Mouse (Mus musculus) bone marrow, adult 2 months (tissue): ENCODE results near the gene Galp. TPM values are rescaled to one million over a fixed set of nuclear protein-coding genes. Genes with fewer than 3 reads are reported as not detected.

ENCODE experiments used
- H3K27ac ChIP-seq: fragments of 200-500 bp; 2 replicates; pipeline ENCODE4 v1.5.1; 2012; ENCODE audit warnings: low read depth, mild to moderate bottlenecking, control low read depth, inconsistent platforms, low read length; ENCODE audit not compliant: control insufficient read depth, poor library complexity, insufficient read depth
- H3K4me1 ChIP-seq: fragments of 200-500 bp; 2 replicates; pipeline ENCODE4 v1.6.1; 2011; ENCODE audit warnings: low read length; ENCODE audit not compliant: control insufficient read depth, insufficient read depth
- H3K4me3 ChIP-seq: fragments of 200-500 bp; replicated peaks from 2 replicates; pipeline ENCODE3; 2011; ENCODE audit warnings: mild to moderate bottlenecking, low read depth, low read length, control low read depth; ENCODE audit not compliant: control insufficient read depth
- CTCF ChIP-seq: fragments of 200-500 bp; IDR thresholded peaks from 2 replicates; pipeline ENCODE4 v1.5.1; 2011; ENCODE audit warnings: low read length, control low read depth; ENCODE audit not compliant: control insufficient read depth, insufficient read depth
- POLR2A ChIP-seq: fragments of 200-500 bp; IDR thresholded peaks from 2 replicates; pipeline ENCODE4 v1.6.1; 2011; ENCODE audit warnings: low read depth, mild to moderate bottlenecking, control low read depth, low read length, borderline replicate concordance; ENCODE audit not compliant: control insufficient read depth
- whole genome bisulfite sequencing: fragments of 180-500 bp; shearing (Covaris S2); methylation state at CpG from one replicate; pipeline ENCODE4 v1.1.7; 2018; 5-methylcytosine and 5-hydroxymethylcytosine counted together
- polyA plus RNA-seq: library from polyadenylated mRNA; stranded (reverse); fragments of >200 nt; gene quantifications from 2 replicates; pipeline ENCODE4 v1.2.4, GENCODE M21; 2011; ENCODE audit warnings: low replicate concordance; ENCODE audit not compliant: missing spikeins, insufficient read depth, insufficient read length

Galp gene
- polyA plus RNA-seq = not detected in 2 replicates

DNA sequence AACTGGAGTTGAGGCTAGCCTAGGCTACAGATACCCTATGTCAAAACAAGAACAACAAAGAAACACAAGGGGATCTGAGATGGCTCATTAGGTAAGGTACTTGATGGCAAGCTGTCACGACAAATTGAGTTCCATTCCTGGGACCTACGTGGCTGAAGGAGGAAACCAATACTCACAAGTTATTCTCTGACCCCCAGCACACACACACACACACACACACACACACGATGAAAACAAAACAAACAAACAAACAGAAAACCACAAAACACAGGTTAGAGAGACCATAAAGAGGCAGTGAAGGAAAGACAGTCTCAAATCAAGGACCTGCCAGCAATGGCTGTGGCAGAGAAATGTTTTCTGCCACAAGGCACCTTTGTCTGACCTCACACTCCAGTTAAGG is at the start of gene Galp:
TSS of gene Galp (plus strand) at position 301 of the 400 bp plus-strand sequence.
- Histone ChIP-seq H3K4me1 (no peaks in the 10 kb centered on the region), H3K27ac (no peak within 1 kb of the TSS), H3K4me3 (no peak within 1 kb of the TSS)
- TF ChIP-seq CTCF = no peak
- TF ChIP-seq POLR2A = no peak
- WGBS = 58% methylated on average over 3 of the region's 3 CpGs

- peaks cover 11% of the 10 kb centered on the region for H3K4me1 ChIP-seq
- no peak overlapping the region for H3K27ac ChIP-seq
- no peak for TF ChIP-seq CTCF
- no peak for TF ChIP-seq POLR2A
- WGBS = 66% methylated on average over 5 of the region's 5 CpGs
- H3K4me3 ChIP-seq = no peak overlapping the region
Measured at GRCm38 (mm10) chr7:6147688-6148087, 49.2 kb upstream of the Galp start.

GRCm38 (mm10) chr7:6151266-6151665 is 45.6 kb upstream of the Galp start:
- TF ChIP-seq POLR2A = no peak
- TF ChIP-seq CTCF = no peak
- no peak overlapping the region for H3K27ac ChIP-seq
- H3K4me1 ChIP-seq = peaks cover 11% of the 10 kb centered on the region
- no peak overlapping the region for H3K4me3 ChIP-seq
- 72% methylated on average over 1 of the region's 1 CpGs for WGBS

- no peak for TF ChIP-seq CTCF
- TF ChIP-seq POLR2A = no peak
- WGBS = 76% methylated on average over 3 of the region's 3 CpGs
- H3K4me3 ChIP-seq = no peak overlapping the region
- no peak overlapping the region for H3K27ac ChIP-seq
- peaks cover 11% of the 10 kb centered on the region for H3K4me1 ChIP-seq
Measured at GRCm38 (mm10) chr7:6152036-6152435, 44.9 kb upstream of the Galp start.

DNA sequence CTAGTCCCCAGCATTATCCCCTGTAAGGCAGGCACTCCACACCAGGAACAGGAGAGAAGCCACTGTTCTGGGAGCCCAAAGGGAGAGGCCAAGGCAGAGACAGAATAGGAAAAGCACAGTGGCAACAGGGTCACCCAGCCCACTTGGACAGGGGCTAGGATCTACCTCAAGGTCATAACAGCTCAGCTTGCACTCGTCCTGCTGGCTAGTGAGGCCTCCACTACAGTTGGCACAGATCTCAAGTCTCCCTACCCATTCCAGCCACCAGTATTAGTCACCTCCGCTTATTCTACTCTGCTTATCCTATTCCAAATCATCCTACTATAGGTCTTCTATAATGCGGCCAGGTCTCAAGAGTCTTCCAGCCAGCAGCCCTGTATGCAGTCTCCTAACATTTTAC is 43.8 kb upstream of the Galp start:
- peaks cover 8% of the 10 kb centered on the region for H3K4me1 ChIP-seq
- 83% methylated on average over 3 of the region's 3 CpGs for whole genome bisulfite sequencing
- no peak overlapping the region for H3K4me3 ChIP-seq
- TF ChIP-seq POLR2A (no peak), CTCF (no peak)
- no peak overlapping the region for H3K27ac ChIP-seq

- 43% methylated on average over 5 of the region's 5 CpGs for WGBS
- no peak overlapping the region for H3K4me3 ChIP-seq
Measured at GRCm38 (mm10) chr7:6154164-6154563, 42.7 kb upstream of the Galp start.

GRCm38 (mm10) chr7:6155031-6155872 is 41.6 kb upstream of the Galp start:
- H3K4me3 ChIP-seq = peak overlapping the region; percentile 76
- H3K4me1 ChIP-seq = peaks cover 6% of the 10 kb centered on the region
- H3K27ac ChIP-seq = peak overlapping the region; percentile 96
- WGBS = under 1% methylated on average over 85 of the region's 85 CpGs
- TF ChIP-seq CTCF = no peak
- peak; percentile 4; the same call in 1 of the 2 replicates for TF ChIP-seq POLR2A

More at GRCm38 (mm10) chr7:6154164-6154563, 42.7 kb upstream of the Galp start:
- Histone ChIP-seq H3K4me1 (peaks cover 6% of the 10 kb centered on the region), H3K27ac (no peak overlapping the region)
- no peak for TF ChIP-seq POLR2A

DNA sequence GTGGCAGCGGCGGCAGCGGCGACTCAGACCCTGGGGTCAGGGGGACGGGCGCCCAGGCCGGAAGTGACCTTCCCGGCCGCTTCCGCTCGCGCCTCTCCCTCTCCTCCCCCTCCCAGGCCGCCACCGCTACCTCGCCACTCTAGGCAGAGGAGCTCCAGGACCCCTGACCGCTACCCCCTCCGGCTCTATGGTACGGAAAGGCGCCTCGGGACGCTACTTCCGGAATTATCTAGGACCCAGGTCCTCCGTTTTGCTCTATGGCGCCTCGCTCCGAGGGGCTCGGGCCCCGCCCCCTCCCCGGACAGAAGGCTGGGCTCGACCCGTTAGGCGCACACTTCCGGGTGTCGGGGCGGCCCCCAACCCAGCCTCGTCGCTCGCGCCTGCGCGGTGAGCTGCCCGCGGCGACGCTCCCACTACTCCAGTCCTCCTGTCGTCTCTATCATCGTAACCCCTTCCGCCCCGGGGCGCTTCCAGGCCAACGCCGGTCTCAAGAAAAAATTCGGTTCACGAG is 40.9 kb upstream of the Galp start, which contains the start of gene Zfp787:
TSS of gene Zfp787 (minus strand) at position 97 of the 511 bp plus-strand sequence.
- peak within 1 kb of the TSS; percentile 76 for H3K4me3 ChIP-seq
- TF ChIP-seq CTCF (no peak), POLR2A (no peak)
- WGBS = under 1% methylated on average over 44 of the region's 54 CpGs
- H3K27ac ChIP-seq = peak within 1 kb of the TSS; percentile 96
- peaks cover 5% of the 10 kb centered on the region for H3K4me1 ChIP-seq
